Comparison of ENCODE assay signal across 9 mouse cellular contexts in genomic region chr17:23699131-23700077, GRCm38 (mm10). TPM values are rescaled to one million over a fixed set of nuclear protein-coding genes. Genes with fewer than 3 reads are reported as not detected.
DNase-seq lines count a peak whose midpoint lies in the region; ATAC-seq and TF ChIP-seq lines count a peak whose summit lies in the region.
"Had no signal": no experiment of that assay in that cellular context is flagged by ENCODE, and none has a peak within 500 bp of the region (broad histone marks: within the 10 kb centered on the region; RNA-seq: fewer than 3 reads in every experiment).

No protein-coding gene starts in this region.

- H3K4me1 ChIP-seq in forebrain, embryonic 12.5 days: peaks cover 7% of the 10 kb centered on the region
- peaks cover 27% of the 10 kb centered on the region for H3K4me1 ChIP-seq in limb, embryonic 12.5 days (replicated peaks)
- H3K4me1 ChIP-seq in midbrain, embryonic 14.5 days (ENCODE audit: control insufficient read depth, insufficient read depth, low read length): 0 out of 2 replicates have a peak, but pooled peaks cover 2% of the 10 kb centered on the region

- peak overlapping the region; percentile 59 for H3K4me3 ChIP-seq in left cerebral cortex, adult 2 months
- peak overlapping the region; percentile 77 for H3K4me3 ChIP-seq in forebrain, embryonic 12.5 days (replicated peaks)
- peak overlapping the region; percentile 63 for H3K4me3 ChIP-seq in limb, embryonic 12.5 days (replicated peaks)
- peak overlapping the region; percentile 70 for H3K4me3 ChIP-seq in midbrain, embryonic 14.5 days (replicated peaks; ENCODE audit: low read depth, low read length)

- H3K4me2 ChIP-seq in forebrain, embryonic 12.5 days: peak overlapping the region; percentile 100
- H3K4me2 ChIP-seq in limb, embryonic 12.5 days: peak overlapping the region; percentile 100
- peak overlapping the region; percentile 97 for H3K4me2 ChIP-seq in midbrain, embryonic 14.5 days (ENCODE audit: low read length)

- ATAC-seq in forebrain, embryonic 12.5 days (ENCODE audit: low FRiP score): peak; percentile 72
- 0 out of 2 replicates have a peak, but pooled peaks have one; percentile 18 for ATAC-seq in limb, embryonic 12.5 days (ENCODE audit: insufficient number of reproducible peaks, insufficient read depth, low FRiP score, low TSS enrichment, low read depth)
- peak; percentile 69 for ATAC-seq in midbrain, embryonic 14.5 days (ENCODE audit: low FRiP score, low TSS enrichment)
- ATAC-seq in activated CD4-positive, CD25-positive, alpha-beta regulatory T cell, adult 4 months: no peak

- TF ChIP-seq CTCF in left cerebral cortex, adult 2 months (IDR thresholded peaks at IDR 0.05): no peak

- peak overlapping the region; percentile 63 for H3K9ac ChIP-seq in forebrain, embryonic 12.5 days
- peak overlapping the region; percentile 58 for H3K9ac ChIP-seq in limb, embryonic 12.5 days (replicated peaks)
- H3K9ac ChIP-seq in midbrain, embryonic 14.5 days (replicated peaks; ENCODE audit: low read length): peak overlapping the region; percentile 62

- H3K9me3 ChIP-seq in forebrain, embryonic 12.5 days: no peaks in the 10 kb centered on the region
- no peaks in the 10 kb centered on the region for H3K9me3 ChIP-seq in limb, embryonic 12.5 days
- H3K9me3 ChIP-seq in midbrain, embryonic 14.5 days (ENCODE audit: control insufficient read depth, low read length): no peaks in the 10 kb centered on the region

- intact Hi-C loops in left cerebral cortex, adult 2 months (cut with DNase I): loop anchor here (1.0 to 10.0 kb wide), 2 partner anchors 26 to 505 kb away; partner anchors contain the start of genes Hcfc1r1, Thoc6 and Zfp40

- H3K27me3 ChIP-seq in forebrain, embryonic 12.5 days: peaks cover 63% of the 10 kb centered on the region
- peaks cover 43% of the 10 kb centered on the region for H3K27me3 ChIP-seq in limb, embryonic 12.5 days
- peaks cover 21% of the 10 kb centered on the region for H3K27me3 ChIP-seq in midbrain, embryonic 14.5 days (ENCODE audit: control insufficient read depth, insufficient read depth, low read length)

- H3K36me3 ChIP-seq in forebrain, embryonic 12.5 days (replicated peaks): no peaks in the 10 kb centered on the region
- no peaks in the 10 kb centered on the region for H3K36me3 ChIP-seq in limb, embryonic 12.5 days
- H3K36me3 ChIP-seq in midbrain, embryonic 14.5 days (ENCODE audit: control insufficient read depth, insufficient read depth, low read length): no peaks in the 10 kb centered on the region

- WGBS in forebrain, embryonic 12.5 days: under 1% methylated on average over 59 of the region's 101 CpGs
- under 1% methylated on average over 97 of the region's 101 CpGs for WGBS in limb, embryonic 12.5 days
- 1% methylated on average over 94 of the region's 101 CpGs for WGBS in midbrain, embryonic 14.5 days

- DNase-seq in left cerebral cortex, adult 2 months (ENCODE audit: extremely low spot score in 1 of 2, low spot score in 2 of 2): peak; percentile 38 to 53
- no peak for DNase-seq in left cerebral cortex, adult 11 months (ENCODE audit: low spot score)
- DNase-seq in adipocyte (ENCODE audit: low spot score): peak; percentile 66
- peak; percentile 58 for DNase-seq in heart, postnatal 4 days
- peak; percentile 19 for DNase-seq in midbrain, embryonic 14.5 days

- peak overlapping the region; percentile 67; the same call in 1 of the 2 replicates for H3K27ac ChIP-seq in left cerebral cortex, adult 2 months
- H3K27ac ChIP-seq in forebrain, embryonic 12.5 days: 0 out of 2 replicates have a peak overlapping the region, but pooled peaks have one; percentile 13
- H3K27ac ChIP-seq in limb, embryonic 12.5 days: no peak overlapping the region
- 0 out of 2 replicates have a peak overlapping the region, but pooled peaks have one; percentile 52 for H3K27ac ChIP-seq in midbrain, embryonic 14.5 days (replicated peaks; ENCODE audit: low read depth, low read length)

RNA-seq across cellular contexts. Expression of gene Cldn9, which starts 15.6 kb away (rescaled TPM):
- total RNA-seq in left cerebral cortex, adult 2 months (2021): under 1 TPM in 1 of 2 experiments, not detected in 1; 0.23 TPM
- polyA plus RNA-seq in forebrain, embryonic 12.5 days (2016; fragmentation: Nextera tagmentation; extraction: Ambion mirVana): 6.3 and 8.2 TPM in 2 replicates
- total RNA-seq in heart, postnatal 4 days (2021): not detected
- polyA plus RNA-seq in limb, embryonic 12.5 days (2016; fragmentation: Nextera tagmentation; extraction: Ambion mirVana): 5.6 and 6.4 TPM in 2 replicates
- 0.50 and 0.92 TPM in 2 replicates for polyA plus RNA-seq in midbrain, embryonic 14.5 days (2014; fragmentation: Nextera tagmentation; extraction: Ambion mirVana)
- not detected for polyA plus RNA-seq in activated CD4-positive, CD25-positive, alpha-beta regulatory T cell, adult 4 months (2017; shearing (Covaris generic))

RNA-seq across cellular contexts. Expression of gene Cldn6, which starts 20.4 kb away (rescaled TPM):
- total RNA-seq in left cerebral cortex, adult 2 months (2021): not detected
- polyA plus RNA-seq in forebrain, embryonic 12.5 days (2016; fragmentation: Nextera tagmentation; extraction: Ambion mirVana): 7.1 and 8.0 TPM in 2 replicates
- total RNA-seq in heart, postnatal 4 days (2021): not detected
- polyA plus RNA-seq in limb, embryonic 12.5 days (2016; fragmentation: Nextera tagmentation; extraction: Ambion mirVana): 19.9 and 22.7 TPM in 2 replicates
- not detected in 2 replicates for polyA plus RNA-seq in midbrain, embryonic 14.5 days (2014; fragmentation: Nextera tagmentation; extraction: Ambion mirVana)
- polyA plus RNA-seq in activated CD4-positive, CD25-positive, alpha-beta regulatory T cell, adult 4 months (2017; shearing (Covaris generic)): not detected
- total RNA-seq: left cerebral cortex, postnatal 14 days had no signal

RNA-seq across cellular contexts. Expression of gene Tnfrsf12a, which starts 22.1 kb away (rescaled TPM):
- total RNA-seq in left cerebral cortex, adult 2 months (2021): 10 to 100 TPM; 10.3 to 14.3 TPM
- 3.6 and 4.2 TPM in 2 replicates for polyA plus RNA-seq in forebrain, embryonic 12.5 days (2016; fragmentation: Nextera tagmentation; extraction: Ambion mirVana)
- 100 to 1,000 TPM; 212 to 246 TPM for total RNA-seq in heart, postnatal 4 days (2021)
- 5.7 and 7.6 TPM in 2 replicates for polyA plus RNA-seq in limb, embryonic 12.5 days (2016; fragmentation: Nextera tagmentation; extraction: Ambion mirVana)
- 1.2 and 1.9 TPM in 2 replicates for polyA plus RNA-seq in midbrain, embryonic 14.5 days (2014; fragmentation: Nextera tagmentation; extraction: Ambion mirVana)
- polyA plus RNA-seq in activated CD4-positive, CD25-positive, alpha-beta regulatory T cell, adult 4 months (2017; shearing (Covaris generic)): 1 to 10 TPM; 5.6 to 6.5 TPM

RNA-seq across cellular contexts. Expression of gene 1520401A03Rik, which starts 23.2 kb away (rescaled TPM):
- under 1 TPM; 0.23 to 0.32 TPM for total RNA-seq in left cerebral cortex, adult 2 months (2021)
- 0.17 TPM in 1 of 2 replicates, not detected in the other for polyA plus RNA-seq in forebrain, embryonic 12.5 days (2016; fragmentation: Nextera tagmentation; extraction: Ambion mirVana)
- total RNA-seq in heart, postnatal 4 days (2021): not detected
- 1.8 and 2.5 TPM in 2 replicates for polyA plus RNA-seq in limb, embryonic 12.5 days (2016; fragmentation: Nextera tagmentation; extraction: Ambion mirVana)
- not detected in 2 replicates for polyA plus RNA-seq in midbrain, embryonic 14.5 days (2014; fragmentation: Nextera tagmentation; extraction: Ambion mirVana)
- not detected for polyA plus RNA-seq in activated CD4-positive, CD25-positive, alpha-beta regulatory T cell, adult 4 months (2017; shearing (Covaris generic))

RNA-seq across cellular contexts. Expression of gene Thoc6, which starts 25.7 kb away (rescaled TPM):
- total RNA-seq in left cerebral cortex, adult 2 months (2021): 1 to 10 TPM; 5.5 to 7.2 TPM
- polyA plus RNA-seq in forebrain, embryonic 12.5 days (2016; fragmentation: Nextera tagmentation; extraction: Ambion mirVana): 49.3 and 49.7 TPM in 2 replicates
- 10 to 100 TPM; 24.8 to 28.8 TPM for total RNA-seq in heart, postnatal 4 days (2021)
- 55.1 and 56.3 TPM in 2 replicates for polyA plus RNA-seq in limb, embryonic 12.5 days (2016; fragmentation: Nextera tagmentation; extraction: Ambion mirVana)
- polyA plus RNA-seq in midbrain, embryonic 14.5 days (2014; fragmentation: Nextera tagmentation; extraction: Ambion mirVana): 43.9 and 44.9 TPM in 2 replicates
- 10 to 100 TPM; 35.6 to 37.7 TPM for polyA plus RNA-seq in activated CD4-positive, CD25-positive, alpha-beta regulatory T cell, adult 4 months (2017; shearing (Covaris generic))
